ENCODE assay signal across 7 mouse cellular contexts in the genomic region with DNA sequence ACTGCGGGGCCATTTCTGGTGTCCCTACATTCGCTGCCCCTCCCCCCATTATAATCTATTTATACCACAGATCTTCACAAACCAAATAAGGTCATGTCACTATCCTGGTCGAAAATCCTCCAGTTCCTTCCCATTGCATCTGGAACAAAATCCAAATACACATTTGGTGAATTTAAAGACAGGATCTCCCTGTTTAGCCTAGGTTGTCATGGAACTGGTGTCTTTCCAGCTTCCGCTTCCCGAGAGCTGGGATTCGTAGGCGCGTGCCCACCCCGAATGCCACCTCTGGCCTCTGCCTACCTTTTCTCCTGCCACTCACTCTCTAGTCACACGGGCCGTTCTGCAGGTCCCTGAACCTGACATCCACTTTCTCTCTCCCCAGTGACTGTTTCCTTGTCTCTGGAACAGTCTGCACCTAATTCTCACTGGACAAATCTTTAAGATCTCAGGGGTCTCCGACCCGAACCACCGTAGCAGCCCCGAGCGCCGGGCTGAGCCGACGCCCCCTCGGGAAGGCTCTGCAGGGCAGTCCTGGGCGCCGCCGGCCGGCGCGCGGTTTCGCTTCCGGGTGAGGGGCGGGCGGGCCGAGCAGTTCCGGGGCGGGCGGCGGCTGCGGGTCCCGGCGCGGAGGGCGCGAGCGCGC. TPM values are rescaled to one million over a fixed set of nuclear protein-coding genes. Genes with fewer than 3 reads are reported as not detected.
DNase-seq lines count a peak whose midpoint lies in the region; ATAC-seq lines count a peak whose summit lies in the region.

A gene (plus strand): TSS at position 618 of the 643 bp plus-strand sequence.

- peak; percentile 77 to 78 for DNase-seq in adrenal gland, adult 18-20 months (ENCODE audit: low spot score in 2 of 2)
- DNase-seq in embryo, embryonic 10.5 days (ENCODE audit: low spot score) = peak; percentile 82
- peak; percentile 72 for DNase-seq in gastrocnemius, postnatal 25 days
- peak; percentile 68 to 70 for DNase-seq in left cerebral cortex, postnatal 14 days (ENCODE audit: low spot score in 2 of 2)
- peak; percentile 71 for DNase-seq in right cerebral cortex, postnatal 25 days

- intact Hi-C loops in left cerebral cortex, postnatal 14 days (cut with DNase I) = loop anchor here (5.0 to 10.0 kb wide), 3 partner anchors 35 to 238 kb away; a partner anchor contains a TSS

- ATAC-seq in inflammation-experienced regulatory T-cells, adult 6 months = peak; percentile 74
- peak; percentile 48 for ATAC-seq in megakaryocyte-erythroid progenitor cell, adult 5-6 weeks (replicated peaks; ENCODE audit: low FRiP score, low TSS enrichment, poor library complexity, severe bottlenecking)

RNA-seq across cellular contexts. Expression of the gene that starts here (rescaled TPM):
- 10 to 100 TPM; 40.6 to 47.6 TPM for total RNA-seq in adrenal gland, adult 18-20 months (2021)
- 10 to 100 TPM; 20.2 to 20.7 TPM for total RNA-seq in gastrocnemius, postnatal 25 days (2021)
- 1 to 10 TPM; 7.2 to 8.3 (median 8.0) TPM for polyA plus RNA-seq in inflammation-experienced regulatory T-cells, adult 6 months (2017; shearing (Covaris generic))
- 10 to 100 TPM; 65.4 to 67.4 TPM for total RNA-seq in left cerebral cortex, postnatal 14 days (2021)
- 31.7 and 38.8 TPM in 2 replicates for total RNA-seq in megakaryocyte-erythroid progenitor cell, adult 5-6 weeks (2014; fragmentation: Nextera tagmentation)
- 15.4 and 42.1 TPM in 2 replicates for total RNA-seq in megakaryocyte-erythroid progenitor cell, adult 5-6 weeks (2017)

Comparison
In these comparisons a context has a peak if more than half of its experiments do, and no peak if none do; other contexts are left out.
1. Peak in every context shown above with its lines: DNase-seq and ATAC-seq.